Mouse (Mus musculus) liver, embryonic 14.5 days (tissue): ENCODE data around the gene Slc25a12.

Source experiments
- CTCF ChIP-seq: IDR thresholded peaks from 2 replicates; pipeline ENCODE4 v1.5.1; 2016; ENCODE audit warnings: antibody characterized with exemption, low read depth, control low read depth
- EP300 ChIP-seq: IDR thresholded peaks from 2 replicates; pipeline ENCODE4 v1.6.1; 2016; ENCODE audit warnings: antibody characterized with exemption, low read depth

GRCm38 (mm10) chr2:71250841-71251240, 116.7 kb downstream of the Slc25a12 start:
- peak; percentile 62 for TF ChIP-seq CTCF
- no peak for TF ChIP-seq EP300
